Mouse (Mus musculus): Measurements from ENCODE around the gene Fuz.

GRCm38 (mm10) chr7:44855036-44855435, 40.8 kb upstream of the Fuz start:
- TF ChIP-seq POU5F1 (IDR thresholded peaks at IDR 0.05; ENCODE audit: borderline replicate concordance, low read length) = no peak
- peak; percentile 56 for TF ChIP-seq CTCF (conservative IDR thresholded peaks at IDR 0.05; ENCODE audit: low read length)
- TF ChIP-seq NANOG (IDR thresholded peaks at IDR 0.05; ENCODE audit: borderline replicate concordance, low read length) = no peak

Data from E14TG2a.4 (cell line).